Mouse (Mus musculus) ES-CJ7 (cell line): ENCODE measurements around the gene Dap3.
"Not testable (repeated sequence)": the region's sequence is repeated elsewhere in the genome, so short reads cannot be mapped to it uniquely, and the experiment has no call there.

Experiments used
- DNase-seq: peaks from one replicate; pipeline ENCODE4 v3.0.0; 2011; ENCODE audit warnings: low read depth, low spot score

The Dap3 gene

DNA sequence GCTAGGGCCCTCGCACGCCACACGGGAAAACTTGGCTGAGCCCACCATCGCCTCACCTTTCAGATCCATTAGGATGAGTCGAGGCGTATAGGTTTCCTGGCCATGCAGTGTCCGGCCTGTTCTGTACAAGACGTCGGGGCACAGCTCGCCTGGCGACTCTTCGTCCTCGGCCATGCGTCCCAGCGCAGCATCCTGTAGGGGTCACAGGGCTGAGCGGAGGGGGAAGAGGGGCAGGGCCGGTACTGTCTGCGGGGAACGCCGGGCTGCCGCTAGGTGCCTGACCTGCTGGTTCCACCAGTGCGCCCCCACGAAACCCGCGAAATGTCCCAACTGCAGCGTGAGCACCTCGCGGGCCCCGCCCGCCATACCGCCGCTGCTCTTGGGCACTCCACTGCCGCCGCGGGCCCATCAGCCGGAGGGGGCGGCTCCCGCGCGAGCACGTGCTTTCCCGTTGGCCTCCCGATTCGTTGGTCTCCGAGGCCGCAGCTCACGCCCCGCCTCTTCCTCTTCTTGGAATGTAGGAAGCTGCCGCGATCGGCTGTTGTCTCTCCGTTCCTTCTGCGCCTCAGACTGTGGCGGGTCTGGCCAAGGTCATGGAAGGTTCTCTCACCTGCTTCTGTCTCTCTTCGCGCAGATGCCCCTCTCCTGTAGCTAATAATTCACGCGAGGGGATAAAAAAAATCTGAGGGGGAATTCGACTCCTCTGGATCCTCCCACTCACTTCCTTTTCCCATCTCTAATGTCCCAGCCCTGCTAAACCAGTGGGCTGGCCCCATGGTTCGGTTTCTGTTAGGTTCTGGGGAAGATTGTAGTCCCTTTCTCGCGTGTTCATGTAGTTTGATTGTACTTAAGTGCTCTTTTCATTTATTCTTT lies 37.2 kb downstream of the Dap3 start, which contains the start of gene Msto1:
Gene Msto1, minus strand, starts transcription at position 489 of the 873 bp plus-strand sequence.
- DNase-seq: peak; percentile 92

DNA sequence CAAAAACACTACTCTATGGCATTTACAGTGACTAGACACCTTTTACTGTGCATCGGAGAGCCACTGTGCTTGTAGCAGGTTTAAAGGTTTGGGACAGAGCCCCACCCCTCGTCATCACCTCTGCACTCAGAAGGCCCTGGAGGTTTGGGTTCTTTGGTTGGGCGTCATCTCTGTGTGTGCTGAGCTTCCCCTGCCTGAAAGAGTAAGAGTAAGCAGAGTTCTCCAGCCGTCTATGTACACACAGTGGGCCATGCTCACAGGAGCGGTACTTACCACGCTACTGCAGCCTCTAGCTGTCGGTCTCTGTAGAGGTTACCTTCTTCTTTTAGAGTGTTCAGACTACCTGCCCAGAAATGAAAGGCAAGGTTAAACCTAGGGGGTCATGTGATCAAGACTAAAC lies 38.4 kb downstream of the Dap3 start:
- no peak for DNase-seq

DNA sequence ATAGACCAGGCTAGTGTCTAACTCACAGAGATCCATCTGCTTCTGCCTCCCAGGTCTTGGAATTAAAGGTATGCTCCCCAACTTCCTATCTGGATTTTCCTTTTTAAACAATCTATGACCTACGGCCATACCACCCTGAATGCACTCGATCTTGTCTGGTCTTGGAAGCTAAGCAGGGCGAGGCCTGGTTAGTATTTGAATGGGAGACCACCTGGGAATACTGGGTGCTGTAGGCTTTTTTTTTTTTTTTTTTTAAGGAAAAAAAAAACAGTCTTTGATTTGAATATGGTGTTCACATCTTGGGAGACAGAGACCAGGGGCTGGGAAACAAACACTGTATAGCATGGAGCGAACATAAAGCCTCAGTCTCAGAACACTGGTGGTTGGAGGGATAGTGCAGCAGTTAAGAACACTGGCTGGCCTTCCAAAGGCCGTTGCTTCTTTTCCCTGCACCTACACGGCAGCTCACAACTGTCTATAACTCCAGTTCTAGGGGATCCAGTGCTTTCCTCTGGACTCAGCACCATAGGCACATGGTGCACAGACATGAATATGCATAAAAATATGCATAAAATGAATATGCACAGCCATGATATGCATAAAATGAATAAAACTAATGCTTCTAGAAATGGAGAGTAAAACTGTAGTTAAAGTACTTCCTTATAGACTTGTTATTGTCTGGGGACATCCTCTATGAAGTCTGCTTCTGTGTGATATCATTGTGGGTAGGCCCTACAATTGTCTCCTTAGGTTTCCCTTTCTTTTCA lies 44.4 kb downstream of the Dap3 start:
- DNase-seq: no peak

DNA sequence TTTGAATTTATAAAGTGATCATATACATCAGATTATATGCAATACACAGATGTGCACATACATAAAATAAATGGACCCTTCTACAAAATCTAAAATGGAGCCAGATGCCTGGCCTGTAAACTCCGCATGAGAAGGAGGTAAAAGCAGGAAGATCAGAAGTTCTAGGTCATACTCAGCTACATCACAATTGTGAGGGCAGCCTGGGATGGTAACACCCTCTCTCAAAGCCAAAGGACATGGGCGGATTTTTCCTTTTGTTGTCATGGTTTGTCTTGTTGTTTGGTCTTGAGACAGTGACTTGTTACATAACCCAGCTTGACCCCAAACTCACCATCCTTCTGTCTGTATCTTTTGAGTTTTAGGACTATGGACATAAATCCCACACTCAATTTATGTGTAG lies 45.2 kb downstream of the Dap3 start:
- DNase-seq: no peak

DNA sequence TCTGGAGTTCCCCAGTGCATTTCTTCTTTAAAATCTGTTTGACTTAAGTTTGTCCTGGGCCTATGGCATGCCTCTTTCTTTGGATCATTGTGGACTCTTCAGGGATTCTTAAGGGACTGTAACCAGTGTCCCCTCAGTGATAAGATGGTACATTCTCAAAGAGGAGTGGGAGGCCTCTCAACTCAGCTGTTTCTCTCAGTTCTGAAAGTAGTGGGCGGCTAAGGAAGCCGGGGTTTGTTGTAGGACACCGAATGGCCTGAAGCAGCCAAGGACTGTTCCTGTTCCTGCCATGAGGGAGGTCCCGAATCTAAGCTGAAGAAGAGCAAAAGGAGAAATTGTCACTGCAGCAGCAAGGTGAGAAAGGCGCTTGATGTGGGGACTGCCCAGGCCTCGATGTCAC lies 45.8 kb downstream of the Dap3 start:
- no peak for DNase-seq

DNA sequence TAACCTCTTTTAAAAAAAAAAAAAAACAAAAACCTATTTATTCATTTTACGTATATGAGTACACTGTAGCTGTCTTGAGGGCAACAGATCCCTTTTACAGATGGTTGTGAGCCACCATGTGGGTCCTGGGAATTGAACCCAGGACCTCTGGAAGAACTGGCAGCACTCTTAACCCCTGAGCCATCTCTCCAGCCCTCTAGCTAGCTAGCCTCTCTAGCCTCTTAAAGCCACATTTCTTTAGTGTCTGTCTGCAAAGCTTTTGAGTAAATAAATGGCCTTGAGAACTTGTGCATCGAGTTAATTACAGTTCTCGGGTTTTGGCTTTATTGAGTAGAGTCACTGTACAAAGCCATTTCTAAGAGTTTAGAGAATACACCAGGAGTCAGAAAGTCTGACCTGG lies 46.2 kb downstream of the Dap3 start:
- no peak for DNase-seq

DNA sequence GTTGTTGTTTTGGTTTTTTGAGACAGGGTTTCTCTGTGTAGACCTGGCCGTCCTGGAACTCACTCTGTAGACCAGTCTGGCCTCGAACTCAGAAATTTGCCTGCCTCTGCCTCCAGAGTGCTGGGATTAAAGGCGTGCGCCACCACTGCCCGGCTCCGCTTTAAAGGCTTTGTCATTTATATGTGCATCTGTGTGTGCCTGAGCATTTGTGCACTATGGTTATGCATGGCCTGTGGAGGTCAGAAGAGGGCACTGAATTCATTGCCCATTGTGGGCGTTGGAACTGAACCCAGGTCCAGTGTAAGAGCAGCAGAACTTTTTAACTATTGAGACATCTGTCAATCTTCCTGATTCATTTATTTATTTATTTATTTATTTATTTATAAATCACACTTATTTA lies 58.0 kb downstream of the Dap3 start:
- peak; percentile 38 for DNase-seq

DNA sequence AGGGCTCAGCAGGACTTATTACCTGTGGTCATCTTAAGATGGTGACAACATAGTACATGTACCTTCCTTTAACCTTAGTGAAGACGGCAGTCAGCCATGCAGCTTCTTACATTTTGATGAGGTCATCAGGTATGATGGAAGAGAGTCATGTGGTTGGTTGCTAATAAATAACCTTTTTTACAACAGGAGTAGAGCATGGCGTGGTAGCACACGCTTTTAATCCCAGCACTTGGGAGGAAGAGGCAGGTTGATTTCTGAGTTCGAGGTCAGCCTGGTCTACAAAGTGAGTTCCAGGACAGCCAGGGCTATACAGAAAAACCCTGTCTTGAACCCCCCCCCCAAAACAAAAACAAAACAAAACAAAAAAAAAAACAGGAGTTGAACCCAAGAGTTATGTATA lies 68.4 kb downstream of the Dap3 start:
- DNase-seq: not testable (repeated sequence)
